Mouse (Mus musculus): ENCODE measurements at regions not wholly inside any gene's neighbourhood (a gene's known extent, or its start where the extent isn't known, plus 50 kb on each side); places are given as distances from the start of the nearest gene placed in this dataset.
A peak's percentile ranks its signal among the peaks of the same experiment; 100 is the strongest.

DNA sequence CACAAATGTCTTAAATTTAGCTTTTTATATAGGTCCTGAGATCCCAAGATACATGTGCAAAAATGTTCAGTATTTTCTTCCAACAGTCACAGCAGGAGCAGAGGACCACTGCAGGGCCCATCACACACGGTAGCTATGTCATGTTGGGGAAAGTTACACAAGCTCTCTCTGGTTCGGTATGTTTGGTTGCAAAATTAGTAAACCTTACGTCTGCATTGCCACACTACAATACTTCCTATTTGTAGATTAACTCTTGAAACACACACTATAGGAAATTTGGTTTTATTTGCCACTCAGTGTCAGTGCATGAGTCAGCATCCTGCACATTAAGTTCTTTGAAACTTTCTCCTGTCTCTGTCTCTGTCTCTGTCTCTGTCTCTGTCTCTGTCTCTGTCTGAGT lies 82.0 kb downstream of the Cth start:
- no peak for ATAC-seq (replicated peaks; ENCODE audit: low FRiP score, poor library complexity, severe bottlenecking)

DNA sequence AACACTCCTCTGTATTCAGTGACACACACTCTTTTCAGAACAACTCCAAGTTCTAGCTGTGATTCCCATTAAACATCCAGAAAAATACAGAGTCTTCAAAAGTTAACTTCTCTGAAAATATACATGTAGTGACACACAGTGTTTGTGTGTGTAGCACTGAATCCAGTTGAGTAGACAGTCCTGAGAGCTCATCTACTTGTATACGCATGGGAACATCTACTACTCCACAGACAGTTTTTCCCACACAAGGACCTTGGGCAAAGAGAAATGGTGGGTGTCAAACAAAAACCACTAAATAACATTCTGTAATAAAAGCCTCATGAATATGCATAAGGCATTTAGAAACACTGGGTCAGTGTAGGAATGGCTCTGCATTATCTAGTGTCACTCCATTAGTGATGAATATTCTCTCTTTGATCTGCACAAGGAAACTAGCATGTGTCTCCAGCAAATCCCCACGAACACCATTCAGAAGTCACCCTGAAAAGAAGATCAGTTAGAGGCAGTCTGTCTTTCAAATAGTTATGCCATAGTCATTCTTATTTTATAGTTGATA lies 83.6 kb downstream of the Cth start:
- no peak for ATAC-seq (replicated peaks; ENCODE audit: low FRiP score, poor library complexity, severe bottlenecking)

DNA sequence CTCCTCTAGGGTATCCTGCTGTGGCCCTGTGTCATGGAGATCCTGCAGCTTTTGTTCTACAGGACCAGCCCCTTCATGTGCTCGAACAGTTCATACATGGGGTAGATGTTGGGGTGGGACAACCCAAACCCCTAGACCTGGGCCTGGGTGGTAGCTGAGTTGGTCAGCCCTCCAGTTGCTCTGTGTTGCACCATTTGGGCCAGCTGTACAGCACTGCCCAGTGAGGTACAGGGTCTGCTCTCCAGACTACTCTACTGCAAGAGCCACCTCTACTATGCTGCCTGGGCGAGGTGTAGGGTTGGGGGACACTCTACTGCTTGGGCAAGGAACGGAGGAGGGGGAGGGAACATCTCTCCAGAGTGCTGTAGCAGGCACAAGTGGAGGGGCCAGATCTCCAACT lies 120.6 kb downstream of the Cth start:
- ATAC-seq (replicated peaks; ENCODE audit: low FRiP score, poor library complexity, severe bottlenecking), result no peak

DNA sequence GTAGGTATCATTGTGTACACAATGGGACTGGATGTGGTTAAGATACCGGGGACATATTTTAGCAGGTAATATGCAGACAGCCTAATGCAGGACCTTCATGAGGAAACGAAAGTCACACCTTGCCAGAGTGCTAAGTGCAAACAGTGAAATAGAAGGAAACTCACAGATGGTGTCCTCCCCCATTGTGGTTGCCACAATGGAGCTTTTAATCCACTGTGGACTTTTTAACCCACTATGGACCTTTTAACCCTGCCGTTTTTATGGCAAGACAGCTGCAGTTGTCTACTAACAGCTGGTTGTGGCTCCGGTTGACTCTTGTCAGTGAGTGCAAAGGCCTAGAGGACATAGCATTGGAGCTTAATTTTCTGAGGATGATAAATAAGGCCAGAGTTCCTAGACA lies 121.5 kb downstream of the Cth start:
- no peak for ATAC-seq (replicated peaks; ENCODE audit: low FRiP score, poor library complexity, severe bottlenecking)

DNA sequence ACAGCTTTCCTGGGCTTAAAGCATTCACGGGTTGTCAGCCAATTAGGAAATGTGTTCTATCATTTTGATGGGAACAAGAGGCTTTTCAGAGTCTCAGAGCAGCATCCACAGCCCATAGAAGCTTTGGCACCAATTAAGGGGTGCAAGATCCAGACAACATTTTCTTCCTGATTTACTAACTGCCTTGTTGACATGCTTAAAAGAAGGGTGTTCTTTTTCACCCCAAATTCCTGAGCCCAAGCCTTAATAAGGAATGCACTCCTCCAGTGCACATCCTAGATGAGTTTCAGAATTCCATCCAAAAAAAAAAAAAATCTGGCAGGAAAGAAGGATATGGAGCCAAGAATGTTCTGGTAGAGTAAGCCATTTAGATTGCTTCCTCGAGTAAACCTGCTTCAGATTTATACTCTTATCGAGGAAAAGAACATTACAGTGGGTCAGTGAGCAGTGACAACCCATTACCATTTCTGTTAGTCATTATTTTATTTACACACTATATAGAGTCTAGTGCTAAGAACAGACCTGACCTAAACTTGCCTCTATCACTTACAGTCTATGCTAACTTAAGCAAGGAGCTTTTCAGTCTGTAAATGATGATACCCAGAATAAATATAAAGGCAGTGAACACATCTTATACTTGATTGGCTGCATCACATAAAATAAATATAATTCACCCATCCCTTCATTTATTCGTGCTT lies 137.2 kb downstream of the Cth start:
- ATAC-seq (replicated peaks; ENCODE audit: low FRiP score, poor library complexity, severe bottlenecking), result no peak

DNA sequence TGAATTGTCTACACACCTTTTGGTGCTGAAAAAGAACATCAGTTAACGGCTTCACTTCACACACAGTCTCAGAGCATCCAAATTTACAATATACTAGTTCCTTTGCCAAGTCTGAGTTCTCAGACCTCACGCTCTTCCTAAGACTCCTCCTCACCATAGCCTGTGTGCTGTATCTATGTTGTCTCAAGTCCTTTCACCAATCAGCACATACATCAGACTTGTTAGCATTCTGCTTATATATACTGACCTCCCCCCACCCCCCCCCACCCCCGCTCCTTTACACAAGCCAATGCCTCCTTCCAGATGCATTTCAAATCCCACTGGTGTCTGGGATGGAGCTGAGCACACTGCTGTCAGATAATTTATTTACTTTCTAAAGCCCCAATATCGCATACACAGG lies 143.8 kb downstream of the Cth start:
- no peak for ATAC-seq (replicated peaks; ENCODE audit: low FRiP score, poor library complexity, severe bottlenecking)

DNA sequence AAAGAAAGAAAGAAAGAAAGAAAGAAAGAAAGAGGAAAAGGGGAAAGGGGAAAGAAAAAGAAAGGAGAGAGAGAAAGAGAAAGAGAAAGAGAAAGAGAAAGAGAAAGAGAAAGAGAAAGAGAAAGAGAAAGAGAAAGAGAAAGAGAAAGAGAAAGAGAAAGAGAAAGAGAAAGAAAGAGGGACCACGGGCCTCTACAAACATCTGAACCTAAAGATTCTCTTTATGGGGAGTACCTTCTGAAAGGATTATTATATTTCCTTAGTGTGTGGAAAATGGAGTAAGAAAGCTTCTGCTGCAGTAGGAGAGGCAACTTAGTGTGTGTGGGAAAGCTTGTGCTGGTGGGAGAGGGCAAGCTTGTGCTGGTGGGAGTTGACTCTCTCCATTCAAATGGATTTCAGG lies 147.1 kb downstream of the Cth start:
- no peak for ATAC-seq (replicated peaks; ENCODE audit: low FRiP score, poor library complexity, severe bottlenecking)

DNA sequence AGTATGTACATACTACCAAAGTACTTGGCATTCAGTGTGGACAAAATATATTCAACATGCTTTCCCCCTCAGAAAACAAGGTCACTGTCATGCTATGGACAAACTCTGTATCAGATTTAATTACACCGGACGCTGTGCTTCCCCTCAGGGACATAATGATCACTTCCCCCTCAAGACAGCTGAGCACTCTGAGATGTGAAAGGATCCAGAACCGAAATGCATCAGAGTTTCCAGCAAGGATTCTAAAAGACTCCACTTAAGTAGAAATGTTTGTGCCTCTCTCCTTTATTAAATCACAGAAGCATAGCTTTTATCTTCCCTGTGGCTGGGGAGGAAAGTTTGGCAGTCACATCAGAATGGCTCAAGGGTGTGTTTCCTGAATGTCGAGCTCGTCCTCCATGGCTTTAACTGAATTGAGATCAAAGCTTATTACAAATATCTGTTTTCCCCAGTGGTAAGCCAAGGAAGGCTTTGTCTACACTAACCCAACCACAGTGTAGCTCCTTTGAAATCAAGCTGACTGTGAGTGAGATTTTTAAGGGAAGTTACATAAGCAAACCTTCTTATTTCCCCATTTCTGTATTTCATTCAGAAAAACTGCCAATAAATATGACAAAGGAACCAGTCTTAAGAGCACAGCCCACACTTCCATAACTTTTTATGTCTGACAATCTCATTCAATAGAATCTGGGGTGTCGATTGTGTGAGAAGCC lies 161.2 kb downstream of the Cth start:
- no peak for ATAC-seq (replicated peaks; ENCODE audit: low FRiP score, poor library complexity, severe bottlenecking)

DNA sequence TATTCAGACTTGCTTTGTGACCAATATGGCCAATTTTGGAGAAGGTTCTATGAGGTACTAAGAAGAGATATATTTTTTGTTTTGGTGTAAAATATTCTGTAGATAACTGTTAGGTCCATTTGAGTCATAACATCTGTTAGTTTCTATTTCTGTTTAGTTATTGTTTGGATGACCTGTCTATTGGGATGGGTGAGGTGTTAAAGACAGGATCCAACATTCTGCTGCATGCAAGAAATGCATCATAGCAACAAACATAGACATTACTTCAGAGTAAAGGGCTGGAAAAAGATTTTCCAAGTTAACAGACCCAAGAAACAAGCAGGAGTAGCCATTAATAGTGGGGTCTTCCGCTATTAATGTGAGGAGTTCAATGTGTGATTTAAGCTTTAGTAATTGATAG lies 165.0 kb downstream of the Cth start:
- ATAC-seq (replicated peaks; ENCODE audit: low FRiP score, poor library complexity, severe bottlenecking), result no peak

DNA sequence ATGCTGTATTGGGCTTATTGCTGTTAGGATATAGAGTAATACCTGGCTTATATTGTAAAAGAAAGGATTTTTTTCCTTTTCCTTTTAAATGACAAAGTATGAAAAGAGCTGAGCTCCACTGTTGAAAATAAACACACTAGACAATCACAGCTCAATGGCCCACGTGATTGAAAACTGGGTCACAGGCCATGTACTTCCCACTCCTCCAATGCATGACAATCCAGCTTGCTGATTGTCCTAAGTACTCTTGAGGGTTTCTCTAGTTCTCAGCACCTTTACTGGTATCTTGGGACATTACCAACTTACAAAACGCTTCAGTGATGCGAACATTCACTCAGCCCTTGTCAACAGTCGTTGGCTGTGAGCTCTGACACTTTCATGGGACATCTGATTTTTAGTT lies 170.1 kb downstream of the Cth start:
- ATAC-seq (replicated peaks; ENCODE audit: low FRiP score, poor library complexity, severe bottlenecking), result no peak

DNA sequence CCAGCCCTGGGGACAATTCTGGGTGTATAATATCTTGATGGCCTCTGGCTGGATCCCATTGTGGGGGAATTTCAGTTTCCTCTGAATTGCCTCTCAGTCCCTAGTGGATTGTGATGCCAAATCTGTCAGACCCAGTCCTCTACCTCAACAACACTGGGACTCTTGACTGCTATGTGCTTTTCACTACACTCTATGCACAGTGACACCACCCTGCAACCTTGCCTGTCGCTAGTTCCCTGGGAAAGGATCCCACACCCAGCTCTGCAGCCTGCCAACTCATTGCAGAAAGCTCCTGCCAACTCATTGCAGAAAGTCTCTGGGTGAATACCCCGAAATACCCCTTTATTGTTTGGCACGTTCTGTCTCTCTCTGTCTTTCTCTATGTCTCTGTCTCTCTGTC lies 174.6 kb downstream of the Cth start:
- ATAC-seq (replicated peaks; ENCODE audit: low FRiP score, poor library complexity, severe bottlenecking), result no peak

DNA sequence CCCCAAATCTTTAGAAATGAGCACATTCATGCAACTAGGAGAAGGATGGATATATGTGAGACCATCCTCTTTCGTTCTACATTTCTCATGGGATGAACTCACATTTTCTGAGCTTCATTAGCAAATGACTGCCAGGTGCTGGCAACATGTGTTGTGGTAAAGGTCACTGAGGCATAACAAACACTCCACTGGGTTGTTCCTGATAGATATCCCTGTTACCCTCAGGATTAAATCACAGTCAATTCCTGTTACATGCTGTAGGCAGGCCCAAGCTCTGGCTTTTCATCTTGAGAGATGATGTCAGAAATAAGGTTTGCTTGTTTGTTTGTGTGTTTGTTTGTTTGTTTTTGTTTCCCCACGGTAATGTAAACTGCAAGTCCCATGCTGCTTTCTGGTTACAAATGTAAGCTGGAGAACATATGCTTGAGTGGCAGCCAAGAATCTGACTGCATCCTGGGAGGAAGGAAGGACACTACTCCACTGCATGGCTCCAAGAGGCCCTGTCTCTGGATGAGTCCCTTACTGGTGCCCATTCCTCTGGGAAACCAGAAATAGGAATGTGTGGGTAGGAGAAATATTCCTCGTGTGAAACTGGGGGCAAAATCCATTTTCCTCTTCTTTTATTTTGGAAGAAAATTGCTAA lies 176.4 kb downstream of the Cth start:
- no peak for ATAC-seq (replicated peaks; ENCODE audit: low FRiP score, poor library complexity, severe bottlenecking)

DNA sequence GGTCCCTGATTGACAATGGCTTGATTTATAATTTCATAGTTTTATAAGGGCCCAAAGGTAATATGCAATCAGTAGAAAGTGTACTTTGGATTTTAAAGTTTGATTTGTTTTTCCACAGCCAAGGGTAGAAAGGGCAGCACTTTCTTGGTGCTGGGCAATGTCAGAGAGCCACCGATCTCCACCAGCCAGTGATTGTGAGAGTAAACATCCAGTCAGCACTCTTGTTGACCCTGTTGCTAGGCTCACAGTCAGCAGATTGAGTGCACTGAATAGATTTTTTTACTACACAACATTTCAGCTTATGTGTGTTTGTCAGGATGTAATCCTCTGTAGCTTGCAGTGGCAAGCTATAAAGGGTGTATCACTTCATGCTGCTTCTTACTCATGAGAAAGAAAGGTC lies 176.3 kb downstream of the Ptger3 start:
- ATAC-seq (replicated peaks; ENCODE audit: low FRiP score, poor library complexity, severe bottlenecking), result no peak

DNA sequence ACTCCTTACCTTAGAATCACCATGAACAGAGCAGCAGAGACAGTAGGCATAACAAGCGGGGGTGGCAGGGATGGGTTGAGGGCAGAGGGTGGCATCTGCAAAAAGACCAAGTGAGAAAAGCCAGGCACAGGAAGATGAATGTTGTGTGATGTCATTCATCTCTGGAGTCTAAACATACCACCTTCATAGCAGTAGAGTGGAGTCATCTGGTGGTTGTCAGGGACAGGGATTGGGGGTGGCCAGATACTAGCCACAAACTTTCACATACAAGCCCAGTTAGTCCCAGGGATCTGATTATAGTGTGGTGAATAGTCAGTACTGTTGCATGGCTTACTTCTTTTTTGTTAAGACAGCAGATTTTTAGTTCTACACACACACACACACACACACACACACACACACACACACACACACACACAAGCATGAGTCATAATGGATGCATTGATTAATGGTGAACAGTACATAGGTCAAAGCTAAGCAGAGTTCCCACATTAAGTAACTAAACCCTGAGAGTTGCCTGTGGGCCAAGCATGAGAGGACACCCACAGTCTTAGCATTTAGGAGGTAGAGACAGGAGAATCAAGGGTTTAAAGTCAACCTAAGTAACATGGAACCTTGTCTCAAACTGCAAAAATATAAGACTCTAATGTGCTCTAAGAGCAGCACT lies 173.1 kb downstream of the Ptger3 start:
- no peak for ATAC-seq (replicated peaks; ENCODE audit: low FRiP score, poor library complexity, severe bottlenecking)

DNA sequence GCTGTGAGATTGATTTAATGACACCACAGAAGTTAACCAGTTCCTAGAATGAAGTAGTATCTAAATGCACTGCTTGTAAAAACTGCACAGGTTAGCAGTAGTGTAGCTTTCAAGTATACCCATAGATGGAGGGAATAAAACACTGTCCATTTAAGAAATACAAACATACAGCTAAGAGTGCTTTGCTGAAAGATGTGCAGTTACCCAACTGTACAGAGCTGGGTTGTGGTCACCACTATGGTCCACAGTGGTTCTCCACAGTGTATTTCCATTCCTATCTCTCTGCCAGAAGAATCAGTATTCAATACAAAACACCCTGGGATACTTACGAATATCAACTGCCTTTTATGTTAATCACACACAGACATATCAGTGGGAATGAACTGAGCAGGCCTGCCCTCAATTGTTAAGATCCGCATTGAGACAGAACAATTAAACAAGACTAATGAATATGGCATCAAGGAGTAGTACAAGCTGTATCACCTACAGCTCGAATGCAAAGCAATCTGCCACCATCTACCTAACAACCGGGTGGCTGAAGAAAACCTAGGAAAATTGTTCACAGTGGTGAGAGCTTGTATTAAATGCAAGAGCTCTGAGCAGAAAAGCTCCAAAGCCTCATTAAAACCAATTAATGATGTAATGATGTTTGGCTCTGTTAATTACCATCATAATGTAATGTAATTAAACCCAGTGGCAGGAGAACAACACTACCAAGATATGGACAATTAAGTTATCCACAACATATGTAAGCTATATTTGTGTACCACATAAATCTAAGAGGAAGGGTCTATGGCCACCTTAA lies 165.6 kb downstream of the Ptger3 start:
- no peak for ATAC-seq (replicated peaks; ENCODE audit: low FRiP score, poor library complexity, severe bottlenecking)

DNA sequence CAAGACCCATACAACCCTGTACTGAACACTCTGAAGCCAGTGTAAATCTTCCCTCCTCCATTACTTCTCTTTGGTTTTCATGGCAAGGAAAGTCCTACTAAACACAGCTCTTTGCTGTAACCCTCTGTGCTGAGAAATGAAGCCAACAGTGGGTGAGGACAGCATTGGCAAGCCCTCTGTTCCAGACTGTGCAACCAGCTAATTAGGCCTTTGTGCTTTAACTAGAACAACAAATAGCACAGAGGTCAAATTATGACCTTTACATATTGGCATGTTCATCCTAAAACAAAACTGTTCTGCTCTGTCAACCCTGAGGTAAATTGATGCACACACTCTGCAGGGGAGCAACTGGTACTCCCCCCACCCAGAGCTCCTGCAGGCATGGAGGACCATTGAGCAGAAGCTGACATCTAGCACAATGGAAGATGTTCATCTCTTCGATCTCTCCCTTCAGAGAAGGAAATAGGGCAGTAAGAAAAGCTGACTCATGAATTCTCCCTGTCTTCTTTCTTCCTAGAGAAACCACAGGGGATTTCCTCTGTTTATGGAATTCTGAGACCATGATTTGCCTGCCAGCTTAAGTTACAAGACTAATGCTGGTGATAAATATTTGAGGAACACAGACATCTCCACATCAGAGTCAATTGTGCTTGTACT lies 163.1 kb downstream of the Ptger3 start:
- ATAC-seq (replicated peaks; ENCODE audit: low FRiP score, poor library complexity, severe bottlenecking), result no peak

DNA sequence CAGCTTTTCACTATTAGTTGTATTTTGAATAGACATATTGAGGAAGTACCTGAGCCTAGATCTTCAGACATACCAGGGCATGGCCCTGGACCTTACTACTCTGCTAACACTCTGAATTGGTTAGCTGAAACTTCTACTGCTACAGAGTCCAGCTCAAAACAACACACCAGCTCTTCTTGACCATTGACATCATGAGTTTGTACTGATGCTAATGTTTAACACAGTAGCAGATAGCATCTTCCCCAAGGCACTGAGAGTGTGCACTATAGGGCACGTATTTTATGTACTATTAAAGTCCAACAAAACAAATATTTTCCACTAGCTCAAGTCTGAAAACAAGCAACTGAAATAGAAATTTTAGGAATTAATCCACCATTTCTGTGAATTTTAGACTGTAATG lies 157.8 kb downstream of the Ptger3 start:
- no peak for ATAC-seq (replicated peaks; ENCODE audit: low FRiP score, poor library complexity, severe bottlenecking)

DNA sequence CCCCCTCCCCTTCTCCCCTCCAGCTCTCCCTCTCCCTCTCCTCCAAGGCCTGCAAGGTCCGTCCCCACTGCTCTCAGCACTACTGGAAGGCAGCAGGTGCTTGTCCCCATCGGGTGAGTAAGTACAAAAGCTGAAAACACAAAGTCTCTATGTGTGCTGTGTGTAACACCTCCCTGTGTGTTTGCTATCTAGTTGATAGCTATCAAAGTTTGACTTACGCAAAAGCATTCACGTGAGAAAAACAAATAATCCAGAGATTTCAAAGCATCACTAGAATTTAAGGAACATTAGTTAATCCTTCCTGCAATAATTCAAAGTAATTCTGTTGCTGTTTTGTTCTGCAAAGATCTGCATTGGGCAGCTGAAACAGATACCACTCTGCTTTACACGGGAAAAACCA lies 156.5 kb downstream of the Ptger3 start:
- no peak for ATAC-seq (replicated peaks; ENCODE audit: low FRiP score, poor library complexity, severe bottlenecking)

DNA sequence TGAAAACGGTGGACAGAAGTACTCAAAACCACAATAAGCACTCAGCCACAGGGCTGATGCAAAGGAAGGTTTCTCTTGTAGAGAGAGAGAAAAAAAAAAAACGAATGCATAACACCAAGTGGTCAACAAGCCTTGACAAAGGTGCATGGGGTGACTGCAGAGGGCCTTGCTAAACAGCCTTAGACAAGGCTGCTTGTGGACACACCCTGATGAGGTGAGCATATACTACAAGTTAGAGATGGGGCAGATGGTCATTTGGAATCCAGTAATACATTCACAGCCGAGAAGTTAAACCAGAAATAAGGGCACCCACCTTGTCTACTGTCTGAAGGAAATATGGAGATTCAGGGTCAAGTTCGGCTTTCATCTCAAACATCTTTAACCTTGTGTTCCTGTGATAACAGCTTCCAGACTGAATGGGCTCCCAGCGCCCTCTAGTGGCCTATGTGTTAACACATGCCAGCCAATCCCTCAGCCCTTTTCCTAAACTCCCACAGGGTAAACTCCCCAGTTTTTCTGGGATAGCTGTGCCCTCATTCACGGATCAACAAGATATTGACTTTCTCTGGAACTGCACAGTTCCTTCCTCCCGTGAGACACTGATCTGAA lies 150.7 kb downstream of the Ptger3 start:
- ATAC-seq (replicated peaks; ENCODE audit: low FRiP score, poor library complexity, severe bottlenecking), result peak; percentile 75

All from erythroid progenitor cell, adult 5-6 weeks (primary cell).